Mouse (Mus musculus) urinary bladder, postnatal 14 days (tissue): ENCODE measurements around the gene Cbx5.

Experiments
- DNase-seq: peaks from one replicate; pipeline ENCODE4 v3.0.0; 2021; ENCODE audit warnings: low spot score

The Cbx5 gene

DNA sequence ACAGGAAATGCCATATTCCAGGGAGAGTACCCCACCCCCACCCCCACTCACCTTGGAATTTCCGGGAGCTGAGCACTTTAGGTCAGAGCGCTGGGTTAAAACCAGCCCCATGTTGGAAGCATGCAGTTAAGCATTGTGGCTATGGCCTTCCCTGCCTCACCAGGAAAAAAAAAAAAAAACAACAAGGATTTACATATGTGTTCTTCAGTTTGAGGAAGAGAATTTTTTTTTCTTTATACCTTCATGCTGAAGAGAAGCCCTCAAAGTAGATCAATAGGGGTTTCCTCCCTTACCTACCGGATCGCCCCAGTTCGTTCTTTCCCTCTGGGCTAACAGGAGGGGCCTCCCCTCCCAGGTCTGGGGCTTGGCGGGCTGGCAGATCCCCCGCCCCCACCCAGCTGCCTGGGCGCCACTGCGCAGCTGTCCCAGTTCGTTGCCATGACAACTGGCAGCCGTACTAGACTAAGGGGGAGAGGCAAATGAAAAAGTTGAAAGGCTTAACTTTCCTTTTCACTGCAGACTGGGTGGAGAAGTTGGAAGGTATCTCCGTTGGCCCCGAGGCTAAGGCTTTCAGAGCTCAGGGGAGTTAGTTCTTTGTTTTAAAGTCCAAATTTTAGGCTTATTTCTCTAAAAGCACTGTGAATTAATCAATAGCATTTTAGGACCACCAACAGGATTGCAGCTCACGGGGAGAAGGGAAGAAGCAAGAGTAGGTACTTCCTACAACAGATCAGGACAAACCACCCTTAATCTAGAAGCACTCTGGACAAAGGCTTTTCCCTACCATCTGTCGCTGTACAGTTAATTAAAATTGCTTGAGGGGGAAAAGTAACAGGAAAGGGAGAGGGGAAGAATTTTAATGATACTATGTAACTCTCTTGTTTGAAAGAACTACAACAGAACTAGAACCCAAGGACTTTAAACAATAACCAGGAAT is 24.4 kb downstream of the Cbx5 start:
- peak; percentile 86 for DNase-seq

DNA sequence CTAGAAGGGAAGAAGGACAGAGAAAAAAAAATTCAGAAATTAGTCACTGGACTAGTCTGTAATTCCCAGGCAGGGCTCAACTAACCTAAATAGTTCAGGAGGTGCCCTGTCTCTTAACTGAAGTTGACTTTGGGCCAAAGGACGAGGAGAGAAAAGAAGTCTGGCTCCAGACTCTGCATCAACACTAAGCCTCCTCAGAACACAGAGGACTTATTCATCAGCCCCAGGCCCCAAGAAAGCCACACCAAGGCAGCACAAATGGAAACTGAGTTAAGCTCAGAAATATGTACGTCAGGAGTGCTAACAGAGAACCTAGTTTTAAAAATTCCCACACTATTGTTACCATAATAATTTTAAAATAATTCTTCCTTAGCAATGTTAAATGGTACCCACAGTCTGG is 25.5 kb downstream of the Cbx5 start:
- no peak for DNase-seq

DNA sequence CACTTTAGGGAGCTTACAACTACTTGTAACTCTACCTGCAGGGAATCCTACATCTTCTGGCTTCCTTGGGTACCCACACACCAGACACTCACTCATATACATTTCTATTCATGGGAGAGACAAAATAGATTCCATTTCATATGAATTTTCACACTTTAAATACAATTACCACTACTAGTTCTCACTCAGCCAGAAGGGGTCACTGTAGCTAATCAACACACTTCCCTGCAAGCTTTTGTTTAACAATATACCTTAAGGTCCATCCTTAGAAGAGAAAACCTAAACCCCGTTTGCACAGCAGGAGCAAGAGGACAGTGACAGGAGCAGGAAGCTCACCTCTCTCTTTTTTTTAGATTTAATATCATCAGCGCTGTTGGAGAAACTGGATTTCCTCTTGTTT is 34.5 kb downstream of the Cbx5 start:
- DNase-seq = no peak

DNA sequence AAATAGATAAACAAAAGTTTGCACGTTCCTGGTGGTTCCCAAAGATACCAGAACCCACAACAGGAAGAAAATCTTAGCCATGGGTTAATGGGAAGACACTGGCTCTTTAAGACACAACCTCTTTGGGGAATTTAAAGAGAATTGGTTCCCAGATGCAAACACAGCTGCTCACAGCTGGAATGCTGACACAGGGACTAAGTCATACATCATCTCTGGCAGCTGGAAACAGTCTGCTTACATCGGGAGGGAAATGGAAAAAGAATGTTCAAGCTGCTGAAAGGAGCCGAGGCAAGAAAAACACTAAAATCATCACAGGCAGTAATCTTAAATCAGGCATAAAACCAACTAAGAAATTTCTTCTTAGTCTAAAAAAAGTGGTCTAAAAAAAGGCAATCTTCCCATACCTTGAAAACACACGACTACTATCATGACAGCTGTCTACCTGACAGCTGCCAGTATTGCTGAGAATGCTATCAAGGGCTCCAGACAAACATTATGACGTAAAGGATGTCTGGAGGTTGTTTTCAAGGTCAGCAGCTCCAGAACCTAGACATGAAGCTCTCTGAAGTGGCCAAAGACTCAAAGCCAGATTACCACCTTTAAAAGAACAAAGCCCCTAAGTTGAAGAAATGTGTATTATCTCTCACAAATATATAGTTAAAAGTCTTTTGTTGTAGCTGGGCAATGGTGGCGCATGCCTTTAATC is 37.4 kb downstream of the Cbx5 start:
- peak; percentile 57 for DNase-seq

DNA sequence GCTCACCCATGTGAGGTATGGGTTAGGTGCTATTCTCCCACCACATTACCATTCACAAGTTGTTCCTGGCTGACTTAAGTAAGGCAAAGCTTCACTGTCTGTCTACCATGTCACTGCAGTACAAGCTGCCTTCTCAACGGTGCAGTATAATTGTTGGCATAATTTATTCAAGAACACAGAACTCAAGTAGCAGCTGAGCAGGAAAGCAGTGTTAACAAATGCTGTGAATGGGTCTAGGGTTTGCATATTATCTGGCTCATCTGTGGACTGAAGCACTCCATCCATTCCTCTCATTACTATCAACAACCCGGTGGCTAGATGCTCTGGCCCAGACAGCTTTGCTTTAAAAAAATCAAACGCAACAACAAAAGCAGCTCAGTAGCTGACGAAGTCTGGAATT is 41.8 kb downstream of the Cbx5 start:
- no peak for DNase-seq

DNA sequence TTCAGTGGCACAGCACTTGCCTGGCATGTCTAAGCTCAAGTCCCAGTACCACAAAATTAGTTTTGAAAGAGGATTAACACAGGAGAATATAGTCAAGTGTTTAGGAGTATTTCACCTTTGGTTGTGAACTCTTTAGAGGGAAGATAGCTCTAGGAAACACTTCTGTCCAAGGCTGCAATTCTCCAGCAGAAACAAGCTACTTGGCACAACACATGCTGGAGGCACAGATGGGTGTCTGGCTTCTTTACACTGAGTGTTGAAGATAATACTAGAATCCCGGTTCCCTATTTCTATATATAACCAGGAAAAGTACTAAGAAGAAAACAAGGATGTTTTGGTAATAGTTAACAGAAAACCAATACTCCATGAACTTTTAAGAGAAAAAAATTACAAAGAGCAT is 42.8 kb downstream of the Cbx5 start:
- no peak for DNase-seq

DNA sequence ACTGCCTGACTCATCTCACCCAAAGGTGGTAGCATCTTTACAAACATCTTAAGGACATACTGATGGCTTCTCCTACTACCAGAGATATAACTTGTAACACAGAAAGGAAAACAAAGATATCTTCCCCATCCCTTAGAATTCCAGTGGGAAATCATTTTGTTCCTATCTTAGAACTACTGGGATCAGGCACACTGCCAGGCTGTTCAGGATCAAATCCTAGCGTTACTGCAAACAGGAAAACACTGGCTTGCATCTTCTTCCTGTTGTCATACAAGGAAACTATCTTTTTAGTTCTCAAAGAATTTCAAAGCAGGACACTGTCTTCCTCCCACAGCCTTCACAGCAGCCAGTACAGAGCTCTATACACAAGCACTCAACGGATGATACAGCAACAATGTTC is 46.0 kb downstream of the Cbx5 start:
- no peak for DNase-seq

DNA sequence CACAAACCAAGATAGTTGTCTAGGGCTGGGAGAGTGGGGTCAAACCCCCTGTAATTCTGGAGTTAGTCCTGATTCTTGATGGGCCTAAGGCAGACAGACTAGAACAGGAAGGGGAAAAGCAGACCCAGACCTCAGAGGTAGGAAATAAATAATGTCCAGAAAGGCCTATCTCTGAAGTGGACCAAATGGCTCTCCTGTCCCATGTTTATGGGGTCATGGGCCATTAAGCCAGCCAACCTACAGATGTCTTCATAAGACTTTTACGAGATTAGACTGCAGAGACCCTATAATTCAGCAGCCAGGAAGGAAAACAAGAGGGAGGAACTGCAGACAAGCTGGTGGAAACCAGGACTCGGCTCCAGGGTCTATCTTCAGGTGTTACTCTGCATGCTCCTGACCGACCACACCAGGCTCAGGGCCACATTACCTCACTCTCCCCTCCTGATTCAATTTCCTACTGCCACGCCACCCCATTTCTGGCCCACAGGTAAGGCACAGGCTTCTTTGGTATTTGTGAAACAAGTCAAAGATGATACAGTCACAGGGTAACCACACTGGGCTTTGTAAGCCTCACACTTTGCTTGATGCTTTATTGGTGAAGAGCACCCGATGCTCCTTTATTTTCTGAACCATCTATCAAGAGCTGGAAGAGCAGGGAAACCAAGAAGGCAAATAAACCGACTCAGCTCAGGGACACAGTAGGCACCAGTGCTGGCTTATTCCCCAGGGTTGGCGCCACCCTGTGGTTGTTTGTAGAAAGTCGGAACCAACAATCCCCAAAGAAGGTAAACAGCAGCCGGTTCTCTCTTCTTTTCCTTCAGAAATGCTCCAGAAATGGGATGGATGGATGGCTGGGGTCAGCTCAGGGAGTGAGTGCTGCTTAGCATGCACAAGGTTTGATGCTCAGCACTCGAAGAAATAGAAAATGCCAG is 48.8 kb downstream of the Cbx5 start:
- DNase-seq = peak; percentile 51

DNA sequence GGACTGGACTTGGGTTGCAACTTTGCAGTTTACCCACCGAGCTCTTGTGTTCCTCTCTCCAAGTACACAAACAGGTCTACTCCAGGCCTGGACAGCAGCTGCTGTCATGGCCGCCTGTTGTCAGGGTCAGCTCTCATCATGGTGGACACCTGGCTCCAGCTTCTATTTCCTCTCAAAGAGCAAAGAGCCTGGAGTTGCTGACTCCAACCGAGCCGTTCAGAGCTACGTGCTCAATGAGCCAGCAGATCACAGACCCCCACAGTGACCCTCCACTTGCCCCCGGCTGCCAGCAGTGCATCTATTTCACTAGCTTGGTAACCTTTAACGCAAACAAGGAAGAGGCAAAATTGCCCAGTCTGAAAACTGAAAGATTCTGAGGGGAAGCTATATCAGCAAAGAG is 49.5 kb downstream of the Cbx5 start:
- DNase-seq = no peak

DNA sequence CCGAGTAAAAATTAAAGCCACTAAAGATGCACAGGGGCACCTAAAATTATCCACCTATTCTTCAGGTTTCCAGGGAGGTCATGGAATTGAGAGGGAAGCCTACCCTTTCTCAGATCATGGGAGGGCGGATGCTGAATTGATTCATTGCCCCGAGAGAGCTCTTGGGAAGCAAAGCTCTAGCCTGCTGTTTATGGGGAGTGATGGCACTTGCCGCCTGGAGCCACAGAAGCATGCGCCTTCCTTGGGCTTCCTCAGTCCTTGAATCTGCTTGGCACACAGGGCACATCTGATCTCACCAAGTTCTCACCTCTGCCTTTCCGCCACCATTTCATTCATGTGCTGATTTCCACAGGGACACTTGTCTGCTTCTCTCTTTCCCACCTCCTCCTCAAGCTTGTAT is 51.8 kb downstream of the Cbx5 start:
- DNase-seq = no peak

DNA sequence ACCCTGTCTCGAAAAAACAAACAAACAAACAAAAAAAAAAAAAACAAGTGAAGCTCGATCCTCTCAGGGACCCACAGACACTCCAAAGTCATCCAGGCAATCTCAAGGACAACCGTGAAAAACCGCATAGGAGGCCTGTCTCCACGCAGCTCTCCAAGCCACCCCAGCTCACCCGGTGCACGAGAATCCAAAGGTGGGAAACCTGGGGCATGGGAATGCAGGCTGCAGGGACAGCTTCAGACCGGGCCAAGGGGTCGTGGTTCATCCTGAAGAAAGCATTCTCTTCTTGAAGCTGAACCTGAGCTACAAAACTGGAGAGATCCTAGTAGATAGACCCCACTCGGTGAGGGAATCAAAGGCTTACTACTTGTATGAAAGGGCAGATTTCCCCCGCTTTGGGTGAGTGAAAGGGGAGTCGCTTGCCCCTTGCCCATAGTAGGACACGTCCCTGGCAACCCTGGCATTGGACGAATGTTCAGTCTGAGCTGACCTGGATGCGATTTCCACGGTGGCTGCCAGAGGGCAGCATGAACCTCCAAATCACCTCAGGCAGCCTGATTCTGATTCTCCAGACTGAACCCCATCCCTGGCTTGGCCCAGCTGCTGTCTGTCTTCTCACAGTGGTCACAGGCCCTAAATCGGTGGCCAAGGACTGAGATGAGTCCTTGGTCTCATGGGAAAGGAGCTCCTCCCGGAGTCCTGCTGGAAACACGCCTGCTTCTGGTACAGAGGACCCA is 54.0 kb downstream of the Cbx5 start:
- peak; percentile 48 for DNase-seq

DNA sequence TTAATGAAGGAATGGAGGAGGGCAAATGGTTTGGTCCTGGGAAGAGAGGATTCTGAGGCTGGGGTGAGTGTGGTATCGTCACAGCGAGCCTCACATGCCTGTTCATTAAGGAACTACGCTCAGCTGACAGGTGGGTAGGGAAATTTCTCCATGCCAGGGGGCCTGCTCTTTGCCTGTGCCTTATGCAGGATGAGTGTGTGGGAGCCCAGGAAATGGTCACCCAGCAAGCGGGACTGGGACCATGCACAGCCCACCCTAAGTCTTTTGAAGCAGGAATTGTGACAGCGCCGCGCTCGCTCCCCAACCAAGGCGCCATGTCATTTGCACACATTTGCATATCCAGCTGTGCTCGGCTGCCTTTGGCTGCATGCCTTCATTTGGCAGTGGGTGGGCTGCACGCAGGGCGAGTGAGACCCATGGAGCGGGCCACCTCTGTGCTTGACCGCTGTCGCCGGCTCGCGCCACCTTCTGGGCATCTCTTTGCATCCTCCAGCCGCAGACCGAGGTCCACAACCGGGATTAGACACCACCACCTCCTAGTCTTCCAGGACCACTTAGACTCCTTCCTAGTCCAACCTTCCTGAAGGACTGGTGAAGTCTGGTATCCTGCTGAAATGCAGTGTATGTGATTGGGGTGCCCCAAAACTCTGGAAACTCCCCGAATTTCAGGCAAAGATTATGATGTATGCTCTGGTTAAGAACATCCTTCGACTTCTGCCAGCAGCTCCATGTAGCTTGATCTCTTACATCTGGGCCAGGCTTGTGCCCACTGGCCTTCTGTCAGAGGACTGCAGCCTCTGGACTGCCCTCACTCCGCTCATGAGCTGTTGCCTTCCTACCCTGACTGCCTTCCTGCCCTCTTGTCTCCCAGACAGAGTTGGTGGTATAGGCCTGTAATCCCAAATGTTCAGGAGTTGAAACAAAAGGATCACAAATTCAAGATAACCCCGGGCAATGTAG is 55.7 kb downstream of the Cbx5 start:
- no peak for DNase-seq

DNA sequence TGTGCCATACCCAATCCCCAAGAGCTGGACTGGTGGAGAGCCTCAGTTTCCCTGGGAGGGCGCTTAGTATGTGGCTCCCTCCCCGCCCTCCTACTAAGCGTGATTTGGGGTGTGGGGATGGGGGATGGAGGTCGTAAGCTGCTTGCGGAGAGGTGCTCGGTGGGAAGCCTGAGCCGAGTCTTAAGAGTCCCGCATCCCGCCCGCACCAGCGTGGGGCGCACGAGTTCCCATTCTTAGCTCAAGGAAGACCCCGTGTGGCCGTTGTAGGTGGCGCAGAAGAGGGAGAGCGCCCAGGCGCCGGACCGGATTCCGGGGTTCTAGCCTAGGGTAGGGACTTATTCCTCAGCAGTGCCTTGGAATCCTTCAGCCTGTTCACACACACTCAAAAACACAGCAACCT is 56.5 kb downstream of the Cbx5 start:
- DNase-seq = peak; percentile 61

DNA sequence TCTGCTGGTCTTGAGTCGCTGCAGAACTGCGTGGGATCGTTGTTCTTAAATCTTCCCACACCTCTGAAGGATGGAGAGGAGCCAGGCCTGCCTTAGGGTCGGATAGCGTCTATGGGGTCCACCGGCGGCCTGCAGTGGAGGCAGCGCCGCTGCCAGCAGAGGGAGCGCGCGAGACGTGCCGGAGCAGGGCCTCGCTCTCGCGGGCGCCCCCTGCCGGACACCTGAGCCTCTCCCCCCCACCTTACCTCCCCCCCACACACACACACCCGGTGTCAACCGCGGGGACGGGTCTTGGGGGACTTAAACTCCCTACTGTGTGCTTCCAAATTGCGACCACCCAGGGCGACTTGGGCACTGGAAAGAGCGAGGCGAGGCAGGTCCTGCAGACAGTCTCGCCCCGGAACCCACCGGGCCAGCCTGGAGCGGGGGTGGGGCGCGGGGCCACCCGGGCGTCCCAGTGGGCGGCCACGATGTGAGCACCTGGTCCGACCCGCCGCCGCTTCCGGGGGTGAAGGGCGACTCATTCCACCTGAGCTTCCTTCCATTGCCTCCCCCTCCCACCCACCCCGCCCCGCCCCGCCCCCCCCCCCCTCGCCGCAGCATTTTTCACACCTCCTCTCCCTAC is 57.3 kb downstream of the Cbx5 start:
- peak; percentile 84 for DNase-seq

DNA sequence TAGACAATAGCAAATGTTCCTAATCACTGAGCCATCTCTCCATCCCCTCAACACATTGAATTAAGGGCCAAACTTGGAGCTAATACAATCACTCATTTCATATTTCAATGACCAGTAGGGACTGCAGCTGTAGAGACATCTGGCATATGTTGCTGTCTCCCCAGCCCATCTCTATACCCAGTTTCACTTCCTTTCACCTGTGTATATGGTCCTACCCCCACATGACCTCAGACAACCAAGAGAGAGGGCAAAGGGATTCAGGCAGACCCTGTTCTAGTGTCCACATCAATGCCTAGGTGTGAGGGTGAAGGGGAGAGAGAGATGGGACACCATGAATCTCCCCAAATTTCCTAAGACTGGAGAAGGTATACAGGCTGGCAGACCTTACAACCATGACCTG is 59.2 kb downstream of the Cbx5 start:
- DNase-seq = no peak

DNA sequence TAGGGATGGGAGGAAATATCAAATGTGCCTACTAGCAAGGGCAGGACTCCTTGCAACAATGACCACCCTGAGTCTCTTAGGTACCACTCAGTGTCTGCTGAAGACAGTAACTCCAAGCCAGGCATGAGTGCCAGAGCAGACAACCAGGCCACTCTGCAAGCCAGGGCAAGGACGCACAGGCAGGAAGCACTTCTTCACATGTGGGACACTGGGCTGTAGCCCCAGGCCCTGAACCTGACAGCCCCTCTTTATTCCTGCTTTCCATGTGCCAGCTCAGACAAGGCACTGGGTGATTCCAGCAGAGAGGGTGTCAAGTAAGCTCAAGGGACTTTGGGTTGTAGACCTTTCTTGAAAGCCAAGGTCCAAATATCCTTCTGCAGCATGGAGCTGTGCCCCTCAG is 60.8 kb downstream of the Cbx5 start:
- DNase-seq = no peak

DNA sequence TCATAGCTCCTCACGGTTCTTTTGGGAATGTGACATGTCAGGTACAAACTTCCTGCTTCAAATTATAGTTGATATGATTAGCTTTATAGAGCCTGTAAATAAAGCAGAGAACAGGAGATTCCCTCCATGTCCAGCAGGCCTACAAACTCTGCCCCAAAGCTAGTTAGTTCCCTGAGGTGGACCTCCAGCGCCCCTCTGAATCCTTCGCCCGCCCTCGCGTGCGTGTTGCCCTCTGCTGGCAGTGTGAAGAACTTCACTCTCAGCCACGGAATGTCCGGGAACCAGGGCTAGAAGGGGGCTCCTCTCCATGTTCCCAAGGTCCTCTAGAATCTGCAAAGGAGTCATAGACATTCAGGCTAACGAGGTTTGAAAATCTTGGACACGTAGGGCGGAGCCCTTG is 61.5 kb downstream of the Cbx5 start:
- no peak for DNase-seq

DNA sequence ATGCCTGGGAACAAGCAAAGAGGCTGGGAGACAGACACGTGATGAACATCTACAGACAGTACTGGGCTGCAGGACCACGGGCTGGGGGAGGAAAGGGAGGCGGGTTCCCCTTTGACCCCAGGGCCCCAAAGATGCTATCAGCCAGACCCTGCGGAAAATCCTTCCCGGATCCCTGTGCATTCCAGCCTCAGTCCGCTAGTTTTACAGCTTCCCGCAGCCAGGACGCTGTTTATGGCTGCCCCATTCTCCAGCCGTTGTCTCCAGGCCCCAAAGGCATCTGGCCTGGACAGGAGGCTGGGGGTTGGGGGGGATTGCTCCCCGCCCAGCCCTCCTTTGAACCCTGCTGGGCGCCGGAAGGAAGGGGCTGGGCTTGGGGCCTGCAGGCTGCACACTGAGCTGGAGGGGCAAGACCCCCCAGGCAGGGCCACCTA is 62.0 kb downstream of the Cbx5 start:
- DNase-seq = no peak

DNA sequence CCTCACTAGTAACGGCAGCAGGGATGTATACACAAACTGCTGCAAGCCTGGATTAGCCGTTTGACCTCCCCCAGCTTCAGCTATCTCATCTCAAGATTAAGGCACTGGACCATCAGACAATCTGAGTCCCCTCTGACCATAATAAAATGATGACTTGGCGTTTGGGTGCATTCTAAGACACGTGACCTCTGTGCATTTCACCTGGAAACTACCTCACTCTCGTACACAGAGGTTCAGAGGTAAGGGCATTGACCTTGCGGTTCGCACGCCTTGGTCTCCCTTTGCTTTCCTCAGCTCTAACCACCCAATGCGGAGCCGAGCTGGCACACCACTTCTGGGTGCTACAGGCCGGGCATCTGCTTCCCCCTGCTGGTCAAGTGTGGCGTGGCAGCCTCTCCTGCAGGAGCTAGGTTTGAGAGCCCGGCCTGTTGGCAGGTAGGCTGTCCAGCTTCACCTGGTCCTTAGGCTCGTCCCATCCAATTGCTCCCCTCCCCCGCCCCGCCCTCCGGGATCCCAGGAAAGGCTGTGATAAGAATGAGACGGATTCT is 62.7 kb downstream of the Cbx5 start:
- DNase-seq = peak; percentile 94

DNA sequence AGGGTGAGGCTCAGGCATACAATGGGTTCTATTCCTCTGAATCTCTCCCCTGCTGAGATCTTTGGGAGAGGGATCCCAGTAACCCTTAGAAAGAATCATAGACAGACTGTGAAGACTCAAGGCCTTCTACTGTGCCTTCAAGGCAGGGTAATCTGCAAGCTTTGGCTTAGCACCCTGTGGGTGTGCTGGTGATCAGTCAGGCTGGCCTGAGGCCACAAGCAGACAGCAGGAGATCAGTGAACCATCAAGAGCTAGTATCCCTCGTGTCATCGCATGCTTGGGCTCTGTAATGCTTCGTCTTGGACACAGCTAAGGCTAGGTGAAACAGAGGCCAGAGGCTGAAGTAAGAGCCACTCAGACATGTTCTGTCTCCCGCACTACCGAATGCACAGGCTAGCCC is 66.4 kb downstream of the Cbx5 start:
- no peak for DNase-seq
